Mouse (Mus musculus) monocyte, adult 5-6 weeks (primary cell): ENCODE results near the gene Ticrr. TPM values are rescaled to one million over a fixed set of nuclear protein-coding genes. Genes with fewer than 3 reads are reported as not detected.
A peak's percentile ranks its signal among the peaks of the same experiment; 100 is the strongest.

Experiments used
- ATAC-seq: fragments of 153-309, 156-312 bp; replicated peaks from 2 replicates; pipeline ENCODE4 v1.8.0; 2017; ENCODE audit warnings: mild to moderate bottlenecking; ENCODE audit not compliant: low TSS enrichment, insufficient number of reproducible peaks, severe bottlenecking, poor library complexity, low FRiP score
- total RNA-seq: library from RNA; stranded (forward); fragments of 200-1000, 200-491, 200-594 nt; gene quantifications from 3 replicates; pipeline ENCODE4 v1.2.3, GENCODE M21; 2017

The Ticrr gene
- total RNA-seq, 1 experiment from 2014 or later: 0.29 TPM

- ATAC-seq: no peak
Measured at GRCm38 (mm10) chr7:79740279-79740678, 80.3 kb downstream of the Ticrr start.

DNA sequence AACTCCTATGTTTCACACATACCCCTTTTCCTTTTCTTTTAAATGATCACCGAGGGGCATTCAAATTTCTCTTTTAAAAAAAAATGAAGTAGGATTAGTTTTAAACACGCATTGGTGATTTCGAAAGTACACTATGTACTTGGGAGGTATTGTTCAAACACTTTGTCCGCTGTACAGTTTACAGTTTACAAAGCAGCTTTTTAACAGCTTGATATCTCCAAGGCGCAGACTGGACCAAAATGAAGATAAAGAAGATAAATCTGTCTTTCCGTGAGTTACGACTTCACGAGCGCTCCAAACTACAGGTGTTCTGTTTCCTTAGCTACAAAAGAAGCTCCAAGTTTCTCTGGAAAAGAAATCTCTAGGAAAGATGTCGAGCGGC is 82.3 kb downstream of the Ticrr start:
- no peak for ATAC-seq

DNA sequence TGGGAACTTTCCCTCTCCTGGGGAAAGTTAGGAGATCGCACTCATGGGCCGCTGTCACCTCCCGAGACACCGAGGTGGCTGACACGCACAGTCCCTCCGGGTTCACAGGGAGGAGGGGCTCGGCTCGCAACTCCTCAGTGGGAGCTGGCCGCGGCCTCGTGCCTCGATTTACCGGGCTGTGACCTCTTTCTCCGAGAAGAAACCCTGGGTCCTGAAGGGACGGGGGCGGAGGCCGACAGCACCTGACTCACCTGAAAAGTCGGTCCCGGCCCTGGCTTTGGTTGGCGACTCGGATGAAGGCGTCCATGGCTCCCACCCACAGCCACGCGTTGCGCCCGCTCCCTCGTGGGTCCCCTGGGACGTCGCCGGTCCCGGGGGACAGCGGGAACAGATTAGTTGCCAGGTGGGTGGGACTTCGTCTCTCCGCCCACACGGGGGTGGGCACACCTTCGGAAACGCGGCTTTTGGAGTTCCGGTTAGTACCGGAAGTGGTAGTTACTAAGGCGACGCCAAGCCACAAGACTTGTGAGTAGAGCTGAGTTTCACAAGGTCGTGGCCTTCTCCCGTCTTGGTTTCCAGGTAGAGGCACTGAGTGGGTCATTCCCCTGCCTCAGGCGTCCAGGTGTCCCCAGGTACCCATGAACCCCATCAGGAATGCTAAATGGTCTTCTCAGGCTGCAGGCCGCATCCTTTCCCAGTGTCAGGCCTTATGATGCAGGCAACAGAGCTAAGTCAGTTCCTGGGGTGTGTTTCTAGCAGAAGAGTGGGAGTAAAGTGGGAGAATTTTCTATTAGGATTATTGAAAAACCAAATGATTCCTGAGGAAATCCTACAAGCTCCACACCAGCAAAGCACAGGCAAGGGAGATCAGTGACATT is 82.9 kb downstream of the Ticrr start, which contains the start of the genes Pex11a and Wdr93:
Gene Pex11a (minus strand): TSS at position 473 of the 878 bp plus-strand sequence.
Gene Wdr93 (plus strand): TSS at position 505 of the 878 bp plus-strand sequence.
- peak; percentile 87 for ATAC-seq

DNA sequence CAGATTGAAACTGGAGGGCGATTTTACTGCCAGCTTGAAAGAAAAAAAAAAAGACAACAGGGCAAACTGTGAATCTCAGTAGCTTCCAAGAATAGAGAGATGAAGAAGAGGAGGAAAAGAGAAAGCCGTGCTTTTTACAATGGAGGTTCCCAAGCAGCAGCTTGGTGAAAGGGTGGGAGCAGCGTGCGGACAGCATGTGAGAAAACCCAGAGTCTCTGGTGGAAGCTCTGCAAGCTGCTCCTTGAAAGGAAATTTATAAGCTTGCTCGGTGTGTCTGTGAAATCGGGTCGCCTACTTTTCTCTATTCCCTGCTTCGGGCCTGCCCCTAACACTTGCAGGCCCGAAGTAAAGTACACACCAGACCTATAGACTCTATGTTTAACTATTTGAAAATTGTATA is 84.1 kb downstream of the Ticrr start:
- ATAC-seq: no peak

- no peak for ATAC-seq
Measured at GRCm38 (mm10) chr7:79744585-79744984, 84.6 kb downstream of the Ticrr start.

GRCm38 (mm10) chr7:79747659-79748058 is 87.7 kb downstream of the Ticrr start:
- ATAC-seq: no peak

Other genes starting within 250 kb of the Ticrr start
- 70.5 to 97.7 TPM (median 92.7 TPM) in 3 replicates for gene Polg, start 193.8 kb upstream of the Ticrr start, total RNA-seq
- gene Rhcg, start 42.5 kb upstream of the Ticrr start, total RNA-seq: not detected in 3 replicates
- 0.19 TPM in 1 of 3 replicates, not detected in the others for gene Kif7, start 55.5 kb downstream of the Ticrr start, total RNA-seq
- gene Plin1, start 72.7 kb downstream of the Ticrr start, total RNA-seq: not detected in 3 replicates
- gene Pex11a, start 82.9 kb downstream of the Ticrr start, total RNA-seq: 1.1 to 2.5 TPM in 2 of 3 replicates, not detected in the other
- not detected in 3 replicates for gene Wdr93, start 83.0 kb downstream of the Ticrr start, total RNA-seq
- gene Mesp1, start 133.6 kb downstream of the Ticrr start, total RNA-seq: not detected in 3 replicates
- gene Mesp2, start 150.5 kb downstream of the Ticrr start, total RNA-seq: not detected in 3 replicates
- 0.68 to 0.75 TPM in 2 of 3 replicates, not detected in the other for gene Anpep, start 200.9 kb downstream of the Ticrr start, total RNA-seq